Mouse (Mus musculus): ENCODE measurements around the gene Dgkd. TPM values are rescaled to one million over a fixed set of nuclear protein-coding genes. Genes with fewer than 3 reads are reported as not detected.
"Not testable (repeated sequence)": the region's sequence is repeated elsewhere in the genome, so short reads cannot be mapped to it uniquely, and the experiment has no call there.

Dgkd gene
- polyA plus RNA-seq, 1 experiment from 2014 or later: 58.2 TPM

DNA sequence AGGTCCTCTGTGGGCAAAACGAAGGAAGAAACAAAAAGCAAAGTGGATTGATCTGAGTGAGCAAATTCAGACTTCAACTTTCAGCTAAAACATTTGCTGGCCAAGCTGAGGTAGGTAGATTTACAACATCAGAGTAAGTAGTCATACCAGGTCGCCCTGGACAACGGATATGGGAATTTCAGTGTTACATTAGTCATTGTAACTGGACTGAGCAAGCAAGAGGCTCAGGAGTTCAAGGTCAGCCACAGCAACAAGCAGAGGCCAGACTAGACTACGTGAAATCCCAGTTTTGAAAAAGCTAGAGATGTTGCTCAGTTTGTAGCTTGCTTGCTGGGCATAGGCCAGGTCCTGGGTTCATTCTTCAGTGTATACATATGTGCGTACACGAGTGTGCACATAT lies 27.1 kb upstream of the Dgkd start:
- H3K9me3 ChIP-seq (ENCODE audit: control insufficient read depth, low read length): no peaks in the 10 kb centered on the region
- no peak overlapping the region for H3K9ac ChIP-seq (replicated peaks; ENCODE audit: low read depth, low read length)
- H3K36me3 ChIP-seq (ENCODE audit: control insufficient read depth, insufficient read depth, low read length): no peaks in the 10 kb centered on the region
- H3K4me1 ChIP-seq (ENCODE audit: control insufficient read depth, insufficient read depth, low read length): no peaks in the 10 kb centered on the region
- H3K4me3 ChIP-seq (ENCODE audit: low read depth, low read length): no peak overlapping the region
- no peak overlapping the region for H3K4me2 ChIP-seq (ENCODE audit: low read depth, low read length)
- no peak for ATAC-seq (ENCODE audit: low read depth)
- WGBS: 88% methylated on average over 6 of the region's 6 CpGs
- no peaks in the 10 kb centered on the region for H3K27me3 ChIP-seq (ENCODE audit: control insufficient read depth, insufficient read depth, low read length)
- H3K27ac ChIP-seq (ENCODE audit: low read depth, low read length): no peak overlapping the region

DNA sequence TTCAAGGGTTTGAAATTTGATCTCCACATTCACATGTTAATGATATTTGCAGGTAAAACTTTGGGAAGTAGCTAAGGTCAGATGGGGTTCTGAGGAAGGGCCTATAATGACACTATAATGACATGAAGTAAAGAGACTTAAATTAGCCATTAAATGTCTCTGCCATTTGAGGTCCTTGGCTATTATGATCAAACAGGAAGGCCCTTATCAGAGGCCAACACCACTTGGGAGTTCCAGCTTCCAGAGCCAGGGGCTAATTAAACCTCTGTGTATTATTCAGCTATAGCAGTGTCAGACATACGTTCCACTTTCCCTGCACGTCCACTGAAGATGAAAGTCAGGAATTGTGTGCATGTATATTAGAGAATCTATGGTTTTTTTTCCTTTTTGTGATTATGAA lies 26.6 kb upstream of the Dgkd start:
- no peak overlapping the region for H3K4me2 ChIP-seq (ENCODE audit: low read depth, low read length)
- no peak overlapping the region for H3K9ac ChIP-seq (replicated peaks; ENCODE audit: low read depth, low read length)
- no peaks in the 10 kb centered on the region for H3K4me1 ChIP-seq (ENCODE audit: control insufficient read depth, insufficient read depth, low read length)
- H3K27ac ChIP-seq (ENCODE audit: low read depth, low read length): no peak overlapping the region
- WGBS: 80% methylated on average over 2 of the region's 2 CpGs
- H3K4me3 ChIP-seq (ENCODE audit: low read depth, low read length): no peak overlapping the region
- H3K36me3 ChIP-seq (ENCODE audit: control insufficient read depth, insufficient read depth, low read length): no peaks in the 10 kb centered on the region
- no peak for ATAC-seq (ENCODE audit: low read depth)
- no peaks in the 10 kb centered on the region for H3K9me3 ChIP-seq (ENCODE audit: control insufficient read depth, low read length)
- no peaks in the 10 kb centered on the region for H3K27me3 ChIP-seq (ENCODE audit: control insufficient read depth, insufficient read depth, low read length)

DNA sequence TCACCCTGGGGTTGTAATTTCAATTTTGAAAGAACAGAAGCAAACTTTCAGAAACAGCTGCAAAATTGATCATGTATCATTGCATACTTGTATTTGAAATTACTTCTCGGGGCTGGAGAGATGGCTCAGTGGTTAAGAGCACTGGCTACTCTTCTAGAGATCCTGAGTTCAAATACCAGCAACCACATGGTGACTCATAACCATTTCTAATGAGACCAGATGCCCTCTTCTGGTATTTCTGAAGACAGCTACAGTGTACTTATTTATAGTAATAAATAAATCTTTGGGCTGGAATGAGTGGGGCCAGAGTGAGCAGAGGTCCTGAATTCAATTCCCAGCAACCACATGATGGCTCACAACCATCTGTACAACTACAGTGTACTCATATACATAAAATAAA lies 25.6 kb upstream of the Dgkd start:
- not testable (repeated sequence) for H3K4me1 ChIP-seq (ENCODE audit: control insufficient read depth, insufficient read depth, low read length); H3K4me2 ChIP-seq (ENCODE audit: low read depth, low read length); H3K4me3 ChIP-seq (ENCODE audit: low read depth, low read length); H3K9me3 ChIP-seq (ENCODE audit: control insufficient read depth, low read length); H3K27ac ChIP-seq (ENCODE audit: low read depth, low read length); H3K9ac ChIP-seq (replicated peaks; ENCODE audit: low read depth, low read length); H3K36me3 ChIP-seq (ENCODE audit: control insufficient read depth, insufficient read depth, low read length); H3K27me3 ChIP-seq (ENCODE audit: control insufficient read depth, insufficient read depth, low read length); ATAC-seq (ENCODE audit: low read depth)
- WGBS: 75% methylated on average over 1 of the region's 1 CpGs

DNA sequence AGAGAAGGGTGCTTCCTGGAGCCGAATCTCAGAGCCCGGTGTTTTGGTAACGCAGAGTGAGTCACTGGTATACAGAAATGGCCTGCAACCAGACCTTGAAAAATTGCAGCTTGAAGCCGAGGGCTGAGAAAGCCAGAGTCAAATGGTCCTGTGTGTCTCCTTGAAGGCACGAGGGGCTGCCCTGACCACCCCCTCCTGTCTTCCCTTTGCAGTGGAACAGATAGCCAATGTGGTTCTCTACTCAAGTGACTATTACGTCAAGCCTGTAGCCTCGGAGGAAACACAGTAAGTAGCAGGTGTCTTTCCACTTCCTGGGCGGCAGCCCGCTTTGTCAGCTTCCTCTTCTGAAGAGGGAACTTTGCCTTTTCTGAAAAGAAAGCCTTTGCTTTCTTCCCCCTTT lies 24.9 kb upstream of the Dgkd start:
- WGBS: 85% methylated on average over 9 of the region's 9 CpGs
- ATAC-seq (ENCODE audit: low read depth): no peak
- no peak overlapping the region for H3K27ac ChIP-seq (ENCODE audit: low read depth, low read length)
- no peak overlapping the region for H3K4me3 ChIP-seq (ENCODE audit: low read depth, low read length)
- H3K4me2 ChIP-seq (ENCODE audit: low read depth, low read length): no peak overlapping the region
- H3K9me3 ChIP-seq (ENCODE audit: control insufficient read depth, low read length): no peaks in the 10 kb centered on the region
- H3K4me1 ChIP-seq (ENCODE audit: control insufficient read depth, insufficient read depth, low read length): no peaks in the 10 kb centered on the region
- no peak overlapping the region for H3K9ac ChIP-seq (replicated peaks; ENCODE audit: low read depth, low read length)
- no peaks in the 10 kb centered on the region for H3K36me3 ChIP-seq (ENCODE audit: control insufficient read depth, insufficient read depth, low read length)
- no peaks in the 10 kb centered on the region for H3K27me3 ChIP-seq (ENCODE audit: control insufficient read depth, insufficient read depth, low read length)

DNA sequence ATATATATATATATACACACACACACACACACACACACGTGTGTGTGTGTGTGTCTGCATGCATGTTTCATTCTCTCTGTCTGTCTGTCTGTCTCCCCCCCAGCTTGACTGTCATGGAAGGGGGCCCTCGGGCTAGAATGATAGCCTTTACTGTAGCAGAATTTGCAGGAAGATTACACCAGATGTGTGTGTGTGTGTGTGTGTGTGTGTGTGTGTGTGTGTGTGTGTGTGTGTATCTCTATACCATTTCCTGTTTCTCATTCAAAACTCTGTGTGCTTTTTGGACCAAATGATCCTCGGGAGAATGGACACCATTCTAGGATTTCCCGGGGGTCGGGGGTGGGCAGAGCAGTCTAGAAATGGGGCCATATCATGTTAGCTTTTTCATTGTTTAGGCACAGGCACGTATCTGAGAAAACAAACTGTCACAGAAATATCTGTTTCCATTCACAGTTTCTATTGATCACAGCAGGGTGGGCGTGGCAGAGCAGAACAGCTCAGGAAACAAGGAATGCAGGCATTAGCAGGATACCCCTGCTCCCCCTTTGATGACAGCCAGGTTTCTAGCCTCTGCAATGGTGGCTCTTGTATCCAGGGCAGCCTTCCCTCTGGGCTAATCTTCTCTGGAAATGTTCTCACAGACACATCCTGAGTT lies 24.0 kb upstream of the Dgkd start:
- Histone ChIP-seq H3K27ac (ENCODE audit: low read depth, low read length) (peak overlapping the region; percentile 5; the same call in 1 of the 2 replicates), H3K4me1 (ENCODE audit: control insufficient read depth, insufficient read depth, low read length) (no peaks in the 10 kb centered on the region), H3K4me2 (ENCODE audit: low read depth, low read length) (no peak overlapping the region), H3K36me3 (ENCODE audit: control insufficient read depth, insufficient read depth, low read length) (no peaks in the 10 kb centered on the region), H3K27me3 (ENCODE audit: control insufficient read depth, insufficient read depth, low read length) (no peaks in the 10 kb centered on the region), H3K9ac (replicated peaks; ENCODE audit: low read depth, low read length) (no peak overlapping the region), H3K9me3 (ENCODE audit: control insufficient read depth, low read length) (no peaks in the 10 kb centered on the region), H3K4me3 (ENCODE audit: low read depth, low read length) (no peak overlapping the region)
- no peak for ATAC-seq (ENCODE audit: low read depth)
- 57% methylated on average over 7 of the region's 7 CpGs for WGBS

DNA sequence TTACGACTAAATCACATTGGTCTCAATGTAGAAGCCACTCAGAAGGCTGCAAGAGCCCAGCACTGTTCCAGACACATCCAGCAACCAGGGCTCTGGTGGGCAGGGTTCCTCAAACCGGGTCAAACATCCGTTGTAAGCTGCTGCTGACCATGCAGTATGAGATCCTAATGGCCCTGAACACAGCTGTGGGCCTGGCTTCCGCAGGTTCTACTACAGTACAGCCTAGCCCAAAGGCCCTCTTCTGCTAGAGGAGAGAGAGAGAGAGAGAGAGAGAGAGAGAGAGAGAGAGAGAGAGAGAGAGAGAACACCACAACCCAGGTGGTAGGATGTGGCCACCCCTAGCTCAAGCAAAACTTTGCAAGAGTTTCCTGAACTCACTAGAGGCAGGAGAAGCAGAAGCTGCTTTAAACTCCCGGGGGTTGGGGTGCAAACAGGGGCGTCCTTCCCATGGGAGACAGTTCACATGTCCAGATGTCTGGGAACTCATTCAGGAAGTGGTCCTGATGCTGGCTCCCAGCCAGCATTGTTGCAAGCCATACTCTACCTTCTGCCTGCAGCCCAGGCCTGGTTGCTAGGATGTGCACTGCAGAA lies 23.4 kb upstream of the Dgkd start:
- WGBS: 65% methylated on average over 6 of the region's 6 CpGs
- Histone ChIP-seq H3K27ac (ENCODE audit: low read depth, low read length) (no peak overlapping the region), H3K4me3 (ENCODE audit: low read depth, low read length) (no peak overlapping the region), H3K36me3 (ENCODE audit: control insufficient read depth, insufficient read depth, low read length) (no peaks in the 10 kb centered on the region), H3K9me3 (ENCODE audit: control insufficient read depth, low read length) (no peaks in the 10 kb centered on the region), H3K9ac (replicated peaks; ENCODE audit: low read depth, low read length) (no peak overlapping the region), H3K27me3 (ENCODE audit: control insufficient read depth, insufficient read depth, low read length) (no peaks in the 10 kb centered on the region), H3K4me1 (ENCODE audit: control insufficient read depth, insufficient read depth, low read length) (no peaks in the 10 kb centered on the region), H3K4me2 (ENCODE audit: low read depth, low read length) (no peak overlapping the region)
- no peak for ATAC-seq (ENCODE audit: low read depth)

DNA sequence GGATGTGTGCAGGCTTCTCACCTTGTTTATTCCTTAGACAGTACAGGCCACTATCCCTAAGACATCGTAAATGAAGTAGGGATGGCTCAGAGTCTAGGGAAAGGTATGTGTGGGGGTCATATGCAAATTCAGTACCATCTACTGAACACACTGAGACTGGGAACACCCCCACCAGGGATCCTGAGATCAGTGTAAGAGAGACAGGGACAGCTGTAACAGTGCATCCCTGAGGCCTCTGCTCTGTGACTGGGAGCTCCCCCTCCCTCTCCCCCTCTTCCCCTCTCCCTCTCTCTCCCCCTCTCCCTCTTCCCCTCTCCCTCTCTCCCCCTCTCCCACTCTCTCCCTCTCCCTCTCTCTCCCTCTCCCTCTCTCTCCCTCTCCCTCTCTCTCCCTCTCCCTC lies 16.6 kb upstream of the Dgkd start:
- Histone ChIP-seq H3K36me3 (ENCODE audit: control insufficient read depth, insufficient read depth, low read length) (no peaks in the 10 kb centered on the region), H3K4me2 (ENCODE audit: low read depth, low read length) (no peak overlapping the region), H3K4me1 (ENCODE audit: control insufficient read depth, insufficient read depth, low read length) (no peaks in the 10 kb centered on the region), H3K27me3 (ENCODE audit: control insufficient read depth, insufficient read depth, low read length) (no peaks in the 10 kb centered on the region), H3K9ac (replicated peaks; ENCODE audit: low read depth, low read length) (no peak overlapping the region), H3K9me3 (ENCODE audit: control insufficient read depth, low read length) (no peaks in the 10 kb centered on the region), H3K27ac (ENCODE audit: low read depth, low read length) (no peak overlapping the region), H3K4me3 (ENCODE audit: low read depth, low read length) (no peak overlapping the region)
- 69% methylated on average over 1 of the region's 1 CpGs for WGBS
- no peak for ATAC-seq (ENCODE audit: low read depth)

DNA sequence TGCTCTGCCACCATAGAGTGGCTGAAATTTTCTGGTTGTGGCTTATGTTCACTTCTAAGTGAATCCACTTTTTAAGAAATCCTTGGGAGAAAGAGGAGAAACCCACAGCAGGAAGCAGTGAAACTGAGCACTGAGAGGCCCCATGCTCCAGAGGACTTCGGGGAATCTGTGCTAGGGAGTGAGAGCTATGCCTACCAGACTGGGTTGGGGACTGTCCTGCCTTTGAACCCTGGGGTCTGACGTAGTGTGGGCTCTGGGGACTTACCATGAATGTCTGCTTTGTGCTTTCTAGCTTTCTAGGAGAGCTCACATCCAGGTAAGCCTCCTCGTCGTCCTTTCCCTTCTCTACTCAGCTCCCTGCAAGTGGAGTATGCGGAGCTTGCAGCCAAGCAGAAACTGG lies 16.1 kb upstream of the Dgkd start:
- H3K9ac ChIP-seq (replicated peaks; ENCODE audit: low read depth, low read length): no peak overlapping the region
- WGBS: 54% methylated on average over 5 of the region's 5 CpGs
- no peaks in the 10 kb centered on the region for H3K27me3 ChIP-seq (ENCODE audit: control insufficient read depth, insufficient read depth, low read length)
- H3K4me3 ChIP-seq (ENCODE audit: low read depth, low read length): no peak overlapping the region
- no peak for ATAC-seq (ENCODE audit: low read depth)
- H3K4me2 ChIP-seq (ENCODE audit: low read depth, low read length): no peak overlapping the region
- no peaks in the 10 kb centered on the region for H3K36me3 ChIP-seq (ENCODE audit: control insufficient read depth, insufficient read depth, low read length)
- no peaks in the 10 kb centered on the region for H3K9me3 ChIP-seq (ENCODE audit: control insufficient read depth, low read length)
- no peak overlapping the region for H3K27ac ChIP-seq (ENCODE audit: low read depth, low read length)
- no peaks in the 10 kb centered on the region for H3K4me1 ChIP-seq (ENCODE audit: control insufficient read depth, insufficient read depth, low read length)

DNA sequence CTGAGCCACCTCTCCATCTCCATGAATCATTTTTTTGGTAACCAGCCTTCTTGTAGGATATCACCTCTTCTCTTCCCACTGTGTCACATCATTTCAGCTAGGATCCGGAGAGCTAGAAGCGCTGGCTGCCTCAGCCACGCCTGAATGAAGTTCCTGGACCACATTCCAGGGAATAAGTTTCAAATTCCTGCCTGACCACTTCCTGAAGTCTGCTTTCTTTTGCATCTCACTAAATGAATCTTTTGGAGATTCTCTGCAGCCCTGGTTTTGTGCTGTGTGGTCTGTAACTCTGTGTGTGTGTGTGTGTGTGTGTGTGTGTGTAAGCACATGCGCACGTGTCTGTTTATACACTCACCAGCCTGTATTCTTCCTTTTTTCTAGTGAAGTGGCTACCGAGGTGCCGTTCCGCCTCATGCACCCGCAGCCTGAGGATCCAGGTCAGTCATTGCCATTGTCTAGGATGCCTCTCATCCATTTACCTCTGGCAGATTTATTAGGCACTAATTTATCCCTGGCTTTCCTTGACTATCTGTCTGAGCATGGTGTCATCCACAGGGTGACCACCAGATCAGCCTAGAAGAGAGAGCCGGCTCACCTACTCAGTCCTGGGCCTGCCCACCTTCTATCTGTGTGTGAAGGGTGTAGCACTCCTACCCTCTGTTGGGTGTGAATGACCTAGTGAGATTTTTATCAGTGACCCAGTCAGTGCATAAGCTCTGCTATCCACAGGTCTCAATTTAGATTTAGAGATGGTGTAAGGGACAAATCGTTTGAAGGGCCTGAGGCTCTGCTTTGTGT lies 12.5 kb upstream of the Dgkd start:
- Histone ChIP-seq H3K27me3 (ENCODE audit: control insufficient read depth, insufficient read depth, low read length) (no peaks in the 10 kb centered on the region), H3K4me2 (ENCODE audit: low read depth, low read length) (no peak overlapping the region), H3K9ac (replicated peaks; ENCODE audit: low read depth, low read length) (no peak overlapping the region), H3K9me3 (ENCODE audit: control insufficient read depth, low read length) (no peaks in the 10 kb centered on the region), H3K4me3 (ENCODE audit: low read depth, low read length) (no peak overlapping the region), H3K4me1 (ENCODE audit: control insufficient read depth, insufficient read depth, low read length) (no peaks in the 10 kb centered on the region), H3K27ac (ENCODE audit: low read depth, low read length) (no peak overlapping the region), H3K36me3 (ENCODE audit: control insufficient read depth, insufficient read depth, low read length) (no peaks in the 10 kb centered on the region)
- 56% methylated on average over 11 of the region's 11 CpGs for WGBS
- no peak for ATAC-seq (ENCODE audit: low read depth)

Data from neural tube, embryonic 14.5 days (tissue).